Mouse (Mus musculus): ENCODE results near the gene Arhgap10. TPM values are rescaled to one million over a fixed set of nuclear protein-coding genes. Genes with fewer than 3 reads are reported as not detected.

The Arhgap10 gene
- polyA plus RNA-seq, 1 experiment: 17.6 TPM

GRCm38 (mm10) chr8:77534358-77534992 lies 16.7 kb upstream of the Arhgap10 start:
- Histone ChIP-seq H3K79me3 (ENCODE audit: low read depth) (no peaks in the 10 kb centered on the region), H3ac (ENCODE audit: control insufficient read depth, insufficient read length, low read depth) (no peak overlapping the region)

GRCm38 (mm10) chr8:77526130-77526529 lies 8.4 kb upstream of the Arhgap10 start:
- no peaks in the 10 kb centered on the region for H3K79me2 ChIP-seq (ENCODE audit: control insufficient read depth, insufficient read depth)
- H3K79me3 ChIP-seq (ENCODE audit: low read depth): no peaks in the 10 kb centered on the region
- TF ChIP-seq CTCF (IDR thresholded peaks at IDR 0.05; ENCODE audit: control insufficient read depth, insufficient read depth, insufficient read length) (no peak), CEBPB (IDR thresholded peaks at IDR 0.05; ENCODE audit: low read depth) (no peak), MYOD1 (IDR thresholded peaks at IDR 0.05; ENCODE audit: control insufficient read depth, insufficient read length, low read depth) (no peak), USF1 (IDR thresholded peaks at IDR 0.05; ENCODE audit: low read depth) (no peak), FOSL1 (IDR thresholded peaks at IDR 0.05; ENCODE audit: insufficient read depth, low read length, poor library complexity, severe bottlenecking) (no peak), MAX (IDR thresholded peaks at IDR 0.05) (no peak), MYOG (IDR thresholded peaks at IDR 0.05; ENCODE audit: control insufficient read depth, extremely low read depth, insufficient read length) (no peak)

More at GRCm38 (mm10) chr8:77534358-77534992, 16.7 kb upstream of the Arhgap10 start:
- no peak for TF ChIP-seq MAX (IDR thresholded peaks at IDR 0.05)
- peak; percentile 47 for TF ChIP-seq USF1 (IDR thresholded peaks at IDR 0.05; ENCODE audit: low read depth)
- TF ChIP-seq MYOD1 (IDR thresholded peaks at IDR 0.05; ENCODE audit: control insufficient read depth, insufficient read length, low read depth): peak; percentile 63
- Histone ChIP-seq H3K79me2 (ENCODE audit: control insufficient read depth, insufficient read depth) (no peaks in the 10 kb centered on the region), H3K36me3 (ENCODE audit: control insufficient read depth, insufficient read depth) (no peaks in the 10 kb centered on the region), H3K27me3 (ENCODE audit: control insufficient read depth, insufficient read depth, insufficient read length) (no peaks in the 10 kb centered on the region), H3K4me3 (ENCODE audit: insufficient read depth, poor library complexity, severe bottlenecking) (no peak overlapping the region)

GRCm38 (mm10) chr8:77524906-77525305 lies 7.2 kb upstream of the Arhgap10 start:
- H3ac ChIP-seq (ENCODE audit: control insufficient read depth, insufficient read length, low read depth): no peak overlapping the region
- H3K27me3 ChIP-seq (ENCODE audit: control insufficient read depth, insufficient read depth, insufficient read length): no peaks in the 10 kb centered on the region
- H3K4me3 ChIP-seq (ENCODE audit: insufficient read depth, poor library complexity, severe bottlenecking): no peak overlapping the region
- no peaks in the 10 kb centered on the region for H3K36me3 ChIP-seq (ENCODE audit: control insufficient read depth, insufficient read depth)
- no peak for TF ChIP-seq CTCF (IDR thresholded peaks at IDR 0.05; ENCODE audit: control insufficient read depth, insufficient read depth, insufficient read length)
- TF ChIP-seq CEBPB (IDR thresholded peaks at IDR 0.05; ENCODE audit: low read depth): no peak
- no peak for TF ChIP-seq MYOG (IDR thresholded peaks at IDR 0.05; ENCODE audit: control insufficient read depth, extremely low read depth, insufficient read length)
- no peak for TF ChIP-seq MAX (IDR thresholded peaks at IDR 0.05)
- no peak for TF ChIP-seq MYOD1 (IDR thresholded peaks at IDR 0.05; ENCODE audit: control insufficient read depth, insufficient read length, low read depth)
- no peak for TF ChIP-seq USF1 (IDR thresholded peaks at IDR 0.05; ENCODE audit: low read depth)
- TF ChIP-seq FOSL1 (IDR thresholded peaks at IDR 0.05; ENCODE audit: insufficient read depth, low read length, poor library complexity, severe bottlenecking): no peak
- peaks cover 6% of the 10 kb centered on the region for H3K79me2 ChIP-seq (ENCODE audit: control insufficient read depth, insufficient read depth)
- H3K79me3 ChIP-seq (ENCODE audit: low read depth): no peaks in the 10 kb centered on the region

More at GRCm38 (mm10) chr8:77526130-77526529, 8.4 kb upstream of the Arhgap10 start:
- no peak overlapping the region for H3K4me3 ChIP-seq (ENCODE audit: insufficient read depth, poor library complexity, severe bottlenecking)
- H3K36me3 ChIP-seq (ENCODE audit: control insufficient read depth, insufficient read depth): no peaks in the 10 kb centered on the region
- H3ac ChIP-seq (ENCODE audit: control insufficient read depth, insufficient read length, low read depth): no peak overlapping the region
- no peaks in the 10 kb centered on the region for H3K27me3 ChIP-seq (ENCODE audit: control insufficient read depth, insufficient read depth, insufficient read length)

- Histone ChIP-seq H3ac (ENCODE audit: control insufficient read depth, insufficient read length, low read depth) (no peak overlapping the region), H3K27me3 (ENCODE audit: control insufficient read depth, insufficient read depth, insufficient read length) (no peaks in the 10 kb centered on the region), H3K4me3 (ENCODE audit: insufficient read depth, poor library complexity, severe bottlenecking) (no peak overlapping the region), H3K79me3 (ENCODE audit: low read depth) (no peaks in the 10 kb centered on the region), H3K79me2 (ENCODE audit: control insufficient read depth, insufficient read depth) (peaks cover 9% of the 10 kb centered on the region), H3K36me3 (ENCODE audit: control insufficient read depth, insufficient read depth) (no peaks in the 10 kb centered on the region)
- TF ChIP-seq CEBPB (IDR thresholded peaks at IDR 0.05; ENCODE audit: low read depth): no peak
- TF ChIP-seq CTCF (IDR thresholded peaks at IDR 0.05; ENCODE audit: control insufficient read depth, insufficient read depth, insufficient read length): no peak
- no peak for TF ChIP-seq USF1 (IDR thresholded peaks at IDR 0.05; ENCODE audit: low read depth)
- TF ChIP-seq MYOG (IDR thresholded peaks at IDR 0.05; ENCODE audit: control insufficient read depth, extremely low read depth, insufficient read length): no peak
- TF ChIP-seq MYOD1 (IDR thresholded peaks at IDR 0.05; ENCODE audit: control insufficient read depth, insufficient read length, low read depth): no peak
- no peak for TF ChIP-seq MAX (IDR thresholded peaks at IDR 0.05)
- no peak for TF ChIP-seq FOSL1 (IDR thresholded peaks at IDR 0.05; ENCODE audit: insufficient read depth, low read length, poor library complexity, severe bottlenecking)
These were observed 6.4 kb upstream of the Arhgap10 start for GRCm38 (mm10) chr8:77524018-77524615.

- H3K79me2 ChIP-seq (ENCODE audit: control insufficient read depth, insufficient read depth): peaks cover 21% of the 10 kb centered on the region
- H3K4me3 ChIP-seq (ENCODE audit: insufficient read depth, poor library complexity, severe bottlenecking): no peak overlapping the region
- H3ac ChIP-seq (ENCODE audit: control insufficient read depth, insufficient read length, low read depth): no peak overlapping the region
- no peaks in the 10 kb centered on the region for H3K36me3 ChIP-seq (ENCODE audit: control insufficient read depth, insufficient read depth)
- no peaks in the 10 kb centered on the region for H3K27me3 ChIP-seq (ENCODE audit: control insufficient read depth, insufficient read depth, insufficient read length)
- no peaks in the 10 kb centered on the region for H3K79me3 ChIP-seq (ENCODE audit: low read depth)
- TF ChIP-seq MAX (IDR thresholded peaks at IDR 0.05) (no peak), CTCF (IDR thresholded peaks at IDR 0.05; ENCODE audit: control insufficient read depth, insufficient read depth, insufficient read length) (no peak), CEBPB (IDR thresholded peaks at IDR 0.05; ENCODE audit: low read depth) (no peak), USF1 (IDR thresholded peaks at IDR 0.05; ENCODE audit: low read depth) (no peak), MYOG (IDR thresholded peaks at IDR 0.05; ENCODE audit: control insufficient read depth, extremely low read depth, insufficient read length) (no peak), FOSL1 (IDR thresholded peaks at IDR 0.05; ENCODE audit: insufficient read depth, low read length, poor library complexity, severe bottlenecking) (no peak), MYOD1 (IDR thresholded peaks at IDR 0.05; ENCODE audit: control insufficient read depth, insufficient read length, low read depth) (no peak)
These were observed 5.2 kb upstream of the Arhgap10 start for GRCm38 (mm10) chr8:77522984-77523383.
